Comparison of ENCODE assay signal across 14 mouse cellular contexts in genomic region chr1:83036892-83037667, GRCm38 (mm10). TPM values are rescaled to one million over a fixed set of nuclear protein-coding genes. Genes with fewer than 3 reads are reported as not detected.
DNase-seq lines count a peak whose midpoint lies in the region; ATAC-seq lines count a peak whose summit lies in the region.
"Had no signal": no experiment of that assay in that cellular context is flagged by ENCODE, and none has a peak within 500 bp of the region (broad histone marks: within the 10 kb centered on the region; RNA-seq: fewer than 3 reads in every experiment).

No protein-coding gene starts in this region.

- 76% methylated on average over 11 of the region's 11 CpGs for WGBS in hindbrain, embryonic 15.5 days
- WGBS in hindbrain, embryonic 11.5 days = 73% methylated on average over 11 of the region's 11 CpGs
- WGBS in midbrain, embryonic 14.5 days = 67% methylated on average over 11 of the region's 11 CpGs
- 65% methylated on average over 11 of the region's 11 CpGs for whole genome bisulfite sequencing in midbrain, embryonic 10.5 days
- 70% methylated on average over 11 of the region's 11 CpGs for WGBS in hindbrain, embryonic 16.5 days
- WGBS in stomach, embryonic 15.5 days = 72% methylated on average over 11 of the region's 11 CpGs

- peaks cover 6% of the 10 kb centered on the region; the same call in 1 of the 2 replicates for H3K4me1 ChIP-seq in hindbrain, embryonic 15.5 days (replicated peaks)
- H3K4me1 ChIP-seq in hindbrain, embryonic 11.5 days (replicated peaks; ENCODE audit: control insufficient read depth, insufficient read depth, low read length) = no peaks in the 10 kb centered on the region
- 0 out of 2 replicates have a peak, but pooled peaks cover 3% of the 10 kb centered on the region for H3K4me1 ChIP-seq in midbrain, embryonic 14.5 days (ENCODE audit: control insufficient read depth, insufficient read depth, low read length)
- peaks cover 10% of the 10 kb centered on the region for H3K4me1 ChIP-seq in midbrain, embryonic 10.5 days
- no peaks in the 10 kb centered on the region for H3K4me1 ChIP-seq in hindbrain, embryonic 16.5 days (ENCODE audit: control insufficient read depth, insufficient read depth, low read depth, low read length)
- no peaks in the 10 kb centered on the region for H3K4me1 ChIP-seq in stomach, embryonic 15.5 days
- H3K4me1 ChIP-seq: liver, embryonic 15.5 days had no signal

- peak overlapping the region; percentile 55; the same call in 1 of the 2 replicates for H3K9ac ChIP-seq in hindbrain, embryonic 15.5 days
- H3K9ac ChIP-seq in hindbrain, embryonic 11.5 days (ENCODE audit: low read depth, low read length) = no peak overlapping the region
- no peak overlapping the region for H3K9ac ChIP-seq in midbrain, embryonic 14.5 days (replicated peaks; ENCODE audit: low read length)
- no peak overlapping the region for H3K9ac ChIP-seq in hindbrain, embryonic 16.5 days (ENCODE audit: low read depth, low read length)
- H3K9ac ChIP-seq in stomach, embryonic 15.5 days = no peak overlapping the region
- H3K9ac ChIP-seq: liver, embryonic 15.5 days had no signal

- no peaks in the 10 kb centered on the region for H3K36me3 ChIP-seq in hindbrain, embryonic 15.5 days
- H3K36me3 ChIP-seq in hindbrain, embryonic 11.5 days (ENCODE audit: control insufficient read depth, insufficient read depth, low read length) = no peaks in the 10 kb centered on the region
- no peaks in the 10 kb centered on the region for H3K36me3 ChIP-seq in midbrain, embryonic 14.5 days (ENCODE audit: control insufficient read depth, insufficient read depth, low read length)
- H3K36me3 ChIP-seq in midbrain, embryonic 10.5 days = no peaks in the 10 kb centered on the region
- no peaks in the 10 kb centered on the region for H3K36me3 ChIP-seq in hindbrain, embryonic 16.5 days (ENCODE audit: control insufficient read depth, insufficient read depth, low read length)
- H3K36me3 ChIP-seq in stomach, embryonic 15.5 days = no peaks in the 10 kb centered on the region
- H3K36me3 ChIP-seq: liver, embryonic 15.5 days had no signal

- no peaks in the 10 kb centered on the region for H3K9me3 ChIP-seq in hindbrain, embryonic 15.5 days
- no peaks in the 10 kb centered on the region for H3K9me3 ChIP-seq in hindbrain, embryonic 11.5 days (ENCODE audit: control insufficient read depth, low read length)
- H3K9me3 ChIP-seq in midbrain, embryonic 14.5 days (ENCODE audit: control insufficient read depth, low read length) = no peaks in the 10 kb centered on the region
- H3K9me3 ChIP-seq in midbrain, embryonic 10.5 days (replicated peaks) = no peaks in the 10 kb centered on the region
- H3K9me3 ChIP-seq in hindbrain, embryonic 16.5 days (ENCODE audit: control insufficient read depth, low read length) = no peaks in the 10 kb centered on the region
- no peaks in the 10 kb centered on the region for H3K9me3 ChIP-seq in stomach, embryonic 15.5 days
- H3K9me3 ChIP-seq: liver, embryonic 15.5 days had no signal

- no peak for ATAC-seq in hindbrain, embryonic 15.5 days (ENCODE audit: low FRiP score, low read depth)
- no peak for ATAC-seq in hindbrain, embryonic 11.5 days (ENCODE audit: low FRiP score)
- no peak for ATAC-seq in midbrain, embryonic 14.5 days (ENCODE audit: low FRiP score, low TSS enrichment)
- ATAC-seq in hindbrain, embryonic 16.5 days = no peak
- no peak for ATAC-seq in stomach, embryonic 15.5 days (ENCODE audit: insufficient read depth, low FRiP score, low read depth)

- H3K27ac ChIP-seq in hindbrain, embryonic 15.5 days (replicated peaks) = no peak overlapping the region
- no peak overlapping the region for H3K27ac ChIP-seq in hindbrain, embryonic 11.5 days (ENCODE audit: low read depth, low read length)
- no peak overlapping the region for H3K27ac ChIP-seq in midbrain, embryonic 14.5 days (replicated peaks; ENCODE audit: low read depth, low read length)
- no peak overlapping the region for H3K27ac ChIP-seq in midbrain, embryonic 10.5 days (replicated peaks)
- no peak overlapping the region for H3K27ac ChIP-seq in hindbrain, embryonic 16.5 days (ENCODE audit: low read depth, low read length)
- no peak overlapping the region for H3K27ac ChIP-seq in stomach, embryonic 15.5 days
- H3K27ac ChIP-seq: liver, embryonic 15.5 days had no signal

- peak overlapping the region; percentile 86 for H3K4me2 ChIP-seq in hindbrain, embryonic 15.5 days
- H3K4me2 ChIP-seq in hindbrain, embryonic 11.5 days (replicated peaks; ENCODE audit: low read depth, low read length) = no peak overlapping the region
- peak overlapping the region; percentile 73; the same call in 1 of the 2 replicates for H3K4me2 ChIP-seq in midbrain, embryonic 14.5 days (ENCODE audit: low read length)
- peak overlapping the region; percentile 85; the same call in 1 of the 2 replicates for H3K4me2 ChIP-seq in hindbrain, embryonic 16.5 days (ENCODE audit: low read length)
- peak overlapping the region; percentile 70; the same call in 1 of the 2 replicates for H3K4me2 ChIP-seq in stomach, embryonic 15.5 days

- H3K4me3 ChIP-seq in hindbrain, embryonic 15.5 days = no peak overlapping the region
- no peak overlapping the region for H3K4me3 ChIP-seq in hindbrain, embryonic 11.5 days (ENCODE audit: low read depth, low read length)
- H3K4me3 ChIP-seq in midbrain, embryonic 14.5 days (replicated peaks; ENCODE audit: low read depth, low read length) = no peak overlapping the region
- H3K4me3 ChIP-seq in midbrain, embryonic 10.5 days = no peak overlapping the region
- no peak overlapping the region for H3K4me3 ChIP-seq in hindbrain, embryonic 16.5 days (ENCODE audit: low read length)
- no peak overlapping the region for H3K4me3 ChIP-seq in stomach, embryonic 15.5 days (replicated peaks)

- DNase-seq in hindbrain, embryonic 11.5 days (ENCODE audit: low spot score) = no peak
- DNase-seq in midbrain, embryonic 14.5 days = no peak
- DNase-seq in midbrain, embryonic 10.5 days (ENCODE audit: low spot score) = no peak
- no peak for DNase-seq in right cerebral cortex, postnatal 10 days (ENCODE audit: low spot score in 2 of 2)
- DNase-seq: thymus, adult 18-20 months had no signal

- H3K27me3 ChIP-seq in hindbrain, embryonic 15.5 days = no peaks in the 10 kb centered on the region
- H3K27me3 ChIP-seq in hindbrain, embryonic 11.5 days (ENCODE audit: control insufficient read depth, insufficient read depth, low read length) = no peaks in the 10 kb centered on the region
- H3K27me3 ChIP-seq in midbrain, embryonic 14.5 days (ENCODE audit: control insufficient read depth, insufficient read depth, low read length) = no peaks in the 10 kb centered on the region; the same call in 1 of the 2 replicates
- no peaks in the 10 kb centered on the region for H3K27me3 ChIP-seq in midbrain, embryonic 10.5 days (ENCODE audit: low read depth, poor library complexity, severe bottlenecking)
- no peaks in the 10 kb centered on the region for H3K27me3 ChIP-seq in hindbrain, embryonic 16.5 days (replicated peaks; ENCODE audit: control insufficient read depth, insufficient read depth, low read length)
- no peaks in the 10 kb centered on the region for H3K27me3 ChIP-seq in stomach, embryonic 15.5 days (replicated peaks)
- H3K27me3 ChIP-seq: liver, embryonic 15.5 days had no signal

RNA-seq across cellular contexts. Expression of gene Slc19a3, which starts 1.2 kb away (rescaled TPM):
- polyA plus RNA-seq in hindbrain, embryonic 15.5 days (2015; fragmentation: Nextera tagmentation; extraction: Ambion mirVana) = 0.98 and 1.1 TPM in 2 replicates
- 0.20 and 0.34 TPM in 2 replicates for polyA plus RNA-seq in hindbrain, embryonic 11.5 days (2014; fragmentation: Nextera tagmentation; extraction: Ambion mirVana)
- polyA plus RNA-seq in midbrain, embryonic 14.5 days (2014; fragmentation: Nextera tagmentation; extraction: Ambion mirVana) = 0.15 and 0.79 TPM in 2 replicates
- polyA plus RNA-seq in midbrain, embryonic 10.5 days (2016; fragmentation: Nextera tagmentation; extraction: Ambion mirVana) = 0.31 and 0.48 TPM in 2 replicates
- 0.75 and 1.6 TPM in 2 replicates for polyA plus RNA-seq in hindbrain, embryonic 16.5 days (2015; fragmentation: Nextera tagmentation; extraction: Ambion mirVana)
- polyA plus RNA-seq in stomach, embryonic 15.5 days (2015; fragmentation: Nextera tagmentation; extraction: Ambion mirVana) = 0.55 and 0.71 TPM in 2 replicates
- polyA plus RNA-seq: erythroblast, embryonic 14.5 days had no signal

RNA-seq across cellular contexts. Expression of gene Krtap28-10, which starts 5.2 kb away (rescaled TPM):
- not detected in 2 replicates for polyA plus RNA-seq in hindbrain, embryonic 15.5 days (2015; fragmentation: Nextera tagmentation; extraction: Ambion mirVana)
- not detected in 2 replicates for polyA plus RNA-seq in hindbrain, embryonic 11.5 days (2014; fragmentation: Nextera tagmentation; extraction: Ambion mirVana)
- polyA plus RNA-seq in midbrain, embryonic 14.5 days (2014; fragmentation: Nextera tagmentation; extraction: Ambion mirVana) = not detected in 2 replicates
- not detected in 2 replicates for polyA plus RNA-seq in midbrain, embryonic 10.5 days (2016; fragmentation: Nextera tagmentation; extraction: Ambion mirVana)
- polyA plus RNA-seq in hindbrain, embryonic 16.5 days (2015; fragmentation: Nextera tagmentation; extraction: Ambion mirVana) = not detected in 2 replicates
- polyA plus RNA-seq in stomach, embryonic 15.5 days (2015; fragmentation: Nextera tagmentation; extraction: Ambion mirVana) = not detected in 2 replicates
- polyA plus RNA-seq: adrenal gland, adult 2 months; erythroblast, embryonic 14.5 days; large intestine, adult 2 months; liver, embryonic 15.5 days; neural tube, embryonic 11.5 days; spleen, adult 2 months had no signal

RNA-seq across cellular contexts. Expression of gene Gm47969, which starts 7.7 kb away (rescaled TPM):
- polyA plus RNA-seq in hindbrain, embryonic 15.5 days (2015; fragmentation: Nextera tagmentation; extraction: Ambion mirVana) = not detected in 2 replicates
- polyA plus RNA-seq in hindbrain, embryonic 11.5 days (2014; fragmentation: Nextera tagmentation; extraction: Ambion mirVana) = not detected in 2 replicates
- polyA plus RNA-seq in midbrain, embryonic 14.5 days (2014; fragmentation: Nextera tagmentation; extraction: Ambion mirVana) = not detected in 2 replicates
- not detected in 2 replicates for polyA plus RNA-seq in midbrain, embryonic 10.5 days (2016; fragmentation: Nextera tagmentation; extraction: Ambion mirVana)
- not detected in 2 replicates for polyA plus RNA-seq in hindbrain, embryonic 16.5 days (2015; fragmentation: Nextera tagmentation; extraction: Ambion mirVana)
- polyA plus RNA-seq in stomach, embryonic 15.5 days (2015; fragmentation: Nextera tagmentation; extraction: Ambion mirVana) = not detected in 2 replicates
- polyA plus RNA-seq: adrenal gland, adult 2 months; erythroblast, embryonic 14.5 days; large intestine, adult 2 months; liver, embryonic 15.5 days; neural tube, embryonic 11.5 days; spleen, adult 2 months had no signal

RNA-seq across cellular contexts. Expression of gene A030005K14Rik, which starts 22.1 kb away (rescaled TPM):
- polyA plus RNA-seq in hindbrain, embryonic 15.5 days (2015; fragmentation: Nextera tagmentation; extraction: Ambion mirVana) = not detected in 2 replicates
- polyA plus RNA-seq in hindbrain, embryonic 11.5 days (2014; fragmentation: Nextera tagmentation; extraction: Ambion mirVana) = not detected in 2 replicates
- polyA plus RNA-seq in midbrain, embryonic 14.5 days (2014; fragmentation: Nextera tagmentation; extraction: Ambion mirVana) = not detected in 2 replicates
- not detected in 2 replicates for polyA plus RNA-seq in midbrain, embryonic 10.5 days (2016; fragmentation: Nextera tagmentation; extraction: Ambion mirVana)
- not detected in 2 replicates for polyA plus RNA-seq in hindbrain, embryonic 16.5 days (2015; fragmentation: Nextera tagmentation; extraction: Ambion mirVana)
- polyA plus RNA-seq in stomach, embryonic 15.5 days (2015; fragmentation: Nextera tagmentation; extraction: Ambion mirVana) = not detected in 2 replicates
- polyA plus RNA-seq: adrenal gland, adult 2 months; erythroblast, embryonic 14.5 days; large intestine, adult 2 months; liver, embryonic 15.5 days; neural tube, embryonic 11.5 days; spleen, adult 2 months had no signal

RNA-seq across cellular contexts. Expression of gene Krtap28-13, which starts 23.6 kb away (rescaled TPM):
- polyA plus RNA-seq in hindbrain, embryonic 15.5 days (2015; fragmentation: Nextera tagmentation; extraction: Ambion mirVana) = not detected in 2 replicates
- polyA plus RNA-seq in hindbrain, embryonic 11.5 days (2014; fragmentation: Nextera tagmentation; extraction: Ambion mirVana) = not detected in 2 replicates
- polyA plus RNA-seq in midbrain, embryonic 14.5 days (2014; fragmentation: Nextera tagmentation; extraction: Ambion mirVana) = not detected in 2 replicates
- polyA plus RNA-seq in midbrain, embryonic 10.5 days (2016; fragmentation: Nextera tagmentation; extraction: Ambion mirVana) = not detected in 2 replicates
- not detected in 2 replicates for polyA plus RNA-seq in hindbrain, embryonic 16.5 days (2015; fragmentation: Nextera tagmentation; extraction: Ambion mirVana)
- not detected in 2 replicates for polyA plus RNA-seq in stomach, embryonic 15.5 days (2015; fragmentation: Nextera tagmentation; extraction: Ambion mirVana)
- polyA plus RNA-seq: adrenal gland, adult 2 months; erythroblast, embryonic 14.5 days; large intestine, adult 2 months; liver, embryonic 15.5 days; neural tube, embryonic 11.5 days; spleen, adult 2 months had no signal
